Mouse (Mus musculus): ENCODE results near the gene Map2k3. TPM values are rescaled to one million over a fixed set of nuclear protein-coding genes. Genes with fewer than 3 reads are reported as not detected.

Map2k3 gene
- total RNA-seq, 2 experiments from 2014 or later, result 12.4 to 13.4 TPM

DNA sequence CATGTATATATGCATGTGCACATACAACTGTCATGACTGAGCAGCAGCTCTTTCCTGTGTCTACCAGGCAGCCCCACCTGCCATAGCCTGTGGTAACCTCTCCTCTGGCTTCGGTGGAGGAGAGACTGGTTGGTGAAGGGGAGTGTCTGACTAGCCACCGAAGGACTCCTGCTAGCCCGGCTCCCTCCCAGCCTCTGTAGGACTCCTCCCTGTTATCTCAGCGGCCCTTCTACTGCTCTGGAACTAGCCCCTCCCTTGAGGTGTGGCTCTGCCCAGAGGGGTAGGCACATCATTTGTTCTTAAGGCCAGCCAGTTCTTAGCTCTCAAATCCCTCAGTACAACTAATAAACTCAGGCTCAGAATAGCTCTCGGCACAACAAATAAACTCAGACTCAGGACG is 7.3 kb upstream of the Map2k3 start:
- no peak for DNase-seq (ENCODE audit: extremely low spot score in 1 of 2, low spot score in 1 of 2)

DNA sequence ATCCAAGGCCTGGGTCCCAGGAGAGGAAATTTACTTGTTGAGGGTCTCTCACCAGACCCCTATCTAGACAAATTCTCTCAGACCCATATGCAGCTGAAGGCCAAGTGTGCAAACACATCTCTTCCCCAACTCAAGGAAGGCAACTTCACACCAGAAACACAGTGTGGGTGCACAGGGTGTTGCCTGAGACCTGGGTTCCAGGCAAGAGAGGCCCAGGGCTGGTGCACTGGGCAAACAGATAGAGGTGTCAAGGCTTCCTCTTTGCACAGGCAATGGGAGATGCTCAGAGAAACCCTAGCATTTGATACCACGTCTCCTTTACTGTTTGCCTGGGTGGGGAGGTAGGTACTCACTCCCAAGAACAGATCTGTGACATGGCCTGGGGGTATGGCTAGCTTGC is 6.9 kb upstream of the Map2k3 start:
- DNase-seq (ENCODE audit: extremely low spot score in 1 of 2, low spot score in 1 of 2), result no peak

DNA sequence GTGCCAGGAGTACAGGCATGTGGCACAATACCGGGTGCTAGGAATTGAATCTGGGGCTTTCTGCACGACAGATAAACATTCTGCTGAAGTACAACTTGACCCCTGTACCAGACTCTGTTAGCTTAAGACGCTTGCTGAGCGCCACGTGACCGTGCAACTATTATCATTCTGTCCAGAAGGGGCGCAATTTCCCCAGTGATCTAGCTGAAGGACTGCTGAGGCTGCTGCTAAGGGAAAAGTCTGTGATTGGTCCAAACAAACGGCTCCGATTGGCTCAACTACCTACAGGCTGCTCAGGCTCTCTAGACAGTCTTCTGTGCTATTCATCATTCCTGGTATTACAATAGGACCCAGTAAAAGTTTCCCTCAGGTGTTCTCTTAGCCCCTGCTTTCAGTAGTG is 4.6 kb upstream of the Map2k3 start:
- DNase-seq (ENCODE audit: extremely low spot score in 1 of 2, low spot score in 1 of 2), result peak; percentile 64 to 91

DNA sequence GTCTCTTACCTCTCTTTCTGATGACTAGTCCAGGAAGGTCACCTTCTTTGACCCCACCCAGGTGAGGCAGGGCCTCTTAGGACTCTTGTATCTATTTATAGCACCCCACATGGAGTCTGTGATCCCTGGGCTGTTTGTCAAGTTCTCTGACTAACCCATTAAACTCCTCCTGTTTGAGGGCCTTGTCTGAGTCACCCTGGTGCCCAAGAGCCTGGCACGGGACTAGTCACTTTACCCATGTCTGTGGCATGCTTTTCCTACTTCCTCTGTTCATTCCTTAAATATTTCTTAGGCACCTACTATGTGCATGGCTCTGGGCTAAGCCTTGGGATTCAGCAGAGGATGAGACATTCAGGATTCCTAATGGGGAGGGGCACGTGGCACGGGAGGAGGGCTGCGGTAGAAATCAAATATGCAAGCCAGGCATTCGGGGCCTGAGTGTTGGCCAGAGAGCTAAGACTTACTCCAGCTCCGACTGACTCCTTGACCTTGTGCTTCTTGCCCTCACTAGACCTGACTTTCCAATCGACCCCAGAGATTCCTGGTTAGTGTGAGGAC is 1.0 kb upstream of the Map2k3 start:
- no peak for DNase-seq (ENCODE audit: extremely low spot score in 1 of 2, low spot score in 1 of 2)

DNA sequence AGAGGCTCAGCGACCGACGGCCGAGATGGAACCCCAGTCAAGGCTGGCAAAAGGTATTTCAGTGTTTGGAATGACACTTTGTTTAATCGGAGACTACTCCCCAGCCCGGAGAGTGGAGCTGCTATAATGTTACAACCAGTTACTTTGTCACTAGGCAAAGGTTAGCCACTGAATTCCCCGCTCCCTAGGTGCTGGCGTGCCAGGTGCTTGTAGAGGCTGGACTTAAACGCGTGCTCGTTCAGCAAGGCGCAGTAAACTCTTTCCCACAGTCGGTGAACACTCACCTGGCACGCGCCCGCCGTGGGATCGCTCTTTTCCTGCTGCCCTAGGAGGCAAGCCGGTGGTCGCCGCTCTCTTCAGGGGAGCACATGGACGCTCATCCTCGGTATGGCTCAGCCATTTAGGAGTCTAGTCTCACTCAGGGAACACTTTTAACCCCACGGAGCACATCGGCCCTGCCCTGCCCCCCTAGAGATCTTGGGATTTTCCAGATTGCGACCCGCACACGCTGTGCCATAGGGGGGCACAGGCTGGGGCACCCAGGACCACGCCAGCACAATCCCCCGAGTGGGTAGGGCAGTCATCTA is 458 bp upstream of the Map2k3 start:
- DNase-seq (ENCODE audit: extremely low spot score in 1 of 2, low spot score in 1 of 2), result peak in 1 of 2 experiments; percentile 11

DNA sequence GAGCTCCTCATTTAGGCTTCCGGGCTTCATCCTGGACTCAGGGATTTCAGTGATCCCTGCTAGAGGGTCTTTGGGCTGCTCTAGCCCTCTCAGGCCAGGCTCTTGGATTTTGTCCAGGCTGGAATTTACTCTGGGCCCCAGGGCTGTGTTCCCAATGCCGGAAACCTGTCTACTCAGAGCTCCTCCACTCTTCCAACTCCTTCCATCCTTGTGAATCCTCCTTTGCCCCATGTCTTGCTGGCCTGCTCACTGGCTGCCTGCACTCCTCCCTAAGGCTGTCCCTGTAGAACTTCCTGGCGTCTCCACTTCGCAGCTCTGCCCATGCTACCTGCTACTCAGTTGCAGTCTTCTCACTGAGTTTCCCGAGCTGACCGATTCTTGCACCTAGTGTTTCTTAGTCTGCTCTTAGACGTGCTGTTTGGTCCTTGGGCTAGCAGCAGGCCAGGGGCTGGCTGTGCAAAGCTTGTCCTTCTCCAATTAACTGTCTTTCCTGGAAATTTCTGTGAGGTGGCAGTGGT is 729 bp downstream of the Map2k3 start:
- no peak for DNase-seq (ENCODE audit: extremely low spot score in 1 of 2, low spot score in 1 of 2)

DNA sequence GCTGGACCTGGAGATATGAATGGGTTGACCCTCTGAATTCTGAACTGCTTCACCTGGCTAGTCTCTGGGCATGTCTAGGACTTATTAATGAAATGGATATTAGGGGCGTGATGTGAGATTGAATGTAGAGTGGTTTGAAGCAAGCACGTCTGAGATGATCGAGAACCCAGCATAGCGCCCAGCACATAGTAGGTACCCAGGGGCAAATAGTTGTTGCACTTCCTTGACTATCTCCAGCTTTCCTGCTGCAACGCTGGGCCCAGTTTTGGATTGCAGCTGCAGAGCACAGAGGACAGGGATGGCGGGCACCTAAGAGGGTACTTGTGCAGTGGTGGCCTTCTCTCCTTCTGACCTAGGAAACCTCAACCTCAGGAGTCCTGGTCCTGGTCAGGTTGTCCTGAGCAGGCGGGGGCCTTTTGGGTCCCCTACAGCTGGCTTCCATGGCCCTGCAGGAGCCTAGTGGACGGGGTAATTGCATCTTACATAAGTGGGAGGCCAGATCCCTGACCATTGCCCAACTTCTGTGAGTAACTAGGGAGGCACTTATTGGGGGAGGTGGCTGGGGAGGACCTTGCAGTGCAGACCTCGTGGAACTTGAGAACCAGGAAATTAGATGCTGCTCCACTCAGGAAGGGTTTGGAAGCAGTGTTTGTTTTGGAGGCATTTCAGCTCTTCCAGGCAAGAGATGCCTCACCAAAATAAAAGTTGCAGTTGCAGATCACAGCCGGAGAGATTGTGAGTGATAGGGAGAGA is 1.5 kb downstream of the Map2k3 start:
- DNase-seq (ENCODE audit: extremely low spot score in 1 of 2, low spot score in 1 of 2), result no peak

DNA sequence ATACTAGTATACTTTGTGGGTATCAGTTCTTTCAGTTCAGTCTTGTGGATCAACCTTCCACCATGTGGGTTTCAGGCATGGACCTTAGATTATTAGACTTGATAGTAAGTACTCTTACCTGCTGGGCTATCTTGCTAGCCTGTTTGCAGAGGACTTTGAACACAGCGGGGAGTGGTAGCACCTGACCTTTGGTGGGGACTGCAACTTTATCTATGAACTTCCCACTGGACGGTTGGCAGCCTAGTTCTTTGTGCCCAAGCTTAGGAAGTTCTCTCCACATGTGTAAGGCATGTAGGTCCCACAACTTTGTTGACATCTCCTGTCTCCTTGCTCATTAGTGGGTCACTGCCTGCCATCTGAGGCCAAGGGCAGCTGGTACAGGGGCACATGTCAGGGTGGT is 3.0 kb downstream of the Map2k3 start:
- no peak for DNase-seq (ENCODE audit: extremely low spot score in 1 of 2, low spot score in 1 of 2)

DNA sequence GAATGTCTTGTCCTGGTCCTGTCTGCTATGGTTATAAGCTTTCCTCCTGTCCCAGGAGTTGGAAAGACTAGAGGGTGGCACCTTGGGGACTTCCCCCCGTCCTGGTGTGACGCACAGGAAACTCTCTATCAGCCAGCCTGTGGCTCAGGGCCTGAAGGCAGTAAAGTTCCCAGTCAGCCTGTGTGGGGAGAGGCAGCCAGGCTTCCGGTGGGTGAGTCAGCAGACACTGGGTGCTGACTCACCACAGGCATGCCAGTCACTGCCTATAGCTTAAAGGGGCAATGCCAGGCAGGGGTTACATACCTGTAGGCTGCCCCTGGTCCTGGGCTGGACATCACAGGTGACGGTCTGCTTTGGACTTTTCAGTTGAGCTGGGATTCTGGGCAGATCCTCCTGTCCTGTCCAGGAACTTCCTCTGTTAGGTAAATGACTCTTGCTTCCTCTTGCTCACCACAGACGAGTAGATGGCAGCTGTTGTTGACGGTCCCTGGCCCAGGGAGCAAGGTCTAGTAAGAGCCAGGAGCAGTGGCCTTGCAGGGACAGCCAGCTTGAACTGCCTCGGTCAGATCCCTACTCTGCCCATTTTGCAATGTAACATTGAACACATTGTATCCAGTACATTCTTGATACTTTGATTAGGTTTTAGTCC is 3.6 kb downstream of the Map2k3 start:
- peak in 1 of 2 experiments; percentile 15 for DNase-seq (ENCODE audit: extremely low spot score in 1 of 2, low spot score in 1 of 2)

DNA sequence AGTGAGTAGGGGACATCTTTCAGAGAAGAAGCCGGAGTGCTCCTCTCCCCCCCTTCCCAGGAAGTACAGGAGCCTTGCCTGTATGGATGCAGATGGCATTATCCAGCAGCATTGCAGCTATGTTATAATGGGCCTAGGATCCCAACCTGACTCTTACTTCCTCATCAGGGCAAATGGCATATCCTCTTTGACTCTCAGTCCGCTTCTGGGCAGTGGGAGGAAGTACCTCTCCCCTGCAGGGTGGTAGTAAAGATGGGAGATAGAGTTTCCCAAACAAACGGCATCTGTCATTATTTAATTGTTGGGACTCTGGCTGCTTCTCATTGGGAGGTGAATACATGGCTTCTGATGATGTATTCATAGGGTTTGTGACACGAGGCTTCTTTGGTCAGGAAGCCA is 4.1 kb downstream of the Map2k3 start:
- DNase-seq (ENCODE audit: extremely low spot score in 1 of 2, low spot score in 1 of 2), result no peak

DNA sequence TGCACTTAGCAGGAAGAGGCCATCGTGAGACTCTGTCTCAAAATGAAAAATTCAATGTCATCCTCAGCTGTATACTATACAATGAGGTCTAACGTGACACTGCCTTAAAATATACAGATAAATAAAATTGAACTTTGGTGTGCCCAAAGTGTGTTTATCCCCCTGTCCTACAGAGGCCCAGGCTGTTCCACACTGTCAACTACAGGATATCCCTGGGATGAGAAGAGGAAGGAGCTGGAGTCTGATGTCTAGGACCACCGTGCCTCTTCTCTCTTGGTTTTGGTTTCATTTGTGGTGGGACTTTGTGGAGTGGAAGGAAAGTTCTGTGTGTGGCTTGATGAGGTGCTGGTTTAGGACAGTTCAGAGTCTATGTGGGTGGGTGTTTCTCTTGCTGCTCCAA is 5.8 kb downstream of the Map2k3 start:
- DNase-seq (ENCODE audit: extremely low spot score in 1 of 2, low spot score in 1 of 2), result no peak

DNA sequence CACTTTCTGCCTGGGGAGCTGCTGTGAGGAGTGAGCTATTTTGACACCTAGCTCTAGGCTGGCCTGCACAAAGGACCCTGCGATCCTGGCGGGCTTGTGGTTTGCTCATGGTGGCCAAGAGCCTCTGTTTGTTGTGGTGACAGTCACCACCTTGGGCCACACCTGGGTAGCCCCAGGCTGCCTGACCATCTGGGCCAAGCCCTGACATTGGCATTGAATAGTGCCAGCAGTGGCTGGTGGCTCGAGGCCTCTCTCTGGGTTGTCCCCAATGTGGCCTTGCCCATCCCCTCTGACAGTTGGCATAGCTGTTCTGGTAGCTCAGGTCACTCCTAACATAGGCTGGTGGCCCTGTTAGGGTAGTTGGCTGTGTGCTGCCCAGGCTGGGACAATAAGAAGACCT is 7.7 kb downstream of the Map2k3 start:
- DNase-seq (ENCODE audit: extremely low spot score in 1 of 2, low spot score in 1 of 2), result no peak

DNA sequence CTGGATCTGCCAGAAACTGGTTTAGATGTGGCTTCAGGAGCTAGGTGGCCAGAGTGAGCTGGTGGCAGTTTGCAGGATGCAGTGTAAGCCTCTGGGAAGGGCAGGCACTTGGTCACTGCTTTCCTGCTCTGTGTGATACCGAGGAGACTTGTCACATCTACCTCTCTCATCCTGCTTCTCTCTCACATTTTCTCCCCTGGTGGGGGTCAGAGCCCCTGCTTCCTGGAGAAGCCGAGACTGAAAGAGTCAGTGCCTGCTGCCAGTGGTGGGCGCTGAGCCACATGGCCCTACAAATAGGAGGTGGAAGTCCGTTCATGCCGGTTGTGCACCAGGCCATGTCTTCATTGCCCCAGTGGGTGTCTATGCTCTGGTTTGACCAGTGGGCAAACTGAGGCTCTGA is 8.7 kb downstream of the Map2k3 start:
- DNase-seq (ENCODE audit: extremely low spot score in 1 of 2, low spot score in 1 of 2), result no peak

DNA sequence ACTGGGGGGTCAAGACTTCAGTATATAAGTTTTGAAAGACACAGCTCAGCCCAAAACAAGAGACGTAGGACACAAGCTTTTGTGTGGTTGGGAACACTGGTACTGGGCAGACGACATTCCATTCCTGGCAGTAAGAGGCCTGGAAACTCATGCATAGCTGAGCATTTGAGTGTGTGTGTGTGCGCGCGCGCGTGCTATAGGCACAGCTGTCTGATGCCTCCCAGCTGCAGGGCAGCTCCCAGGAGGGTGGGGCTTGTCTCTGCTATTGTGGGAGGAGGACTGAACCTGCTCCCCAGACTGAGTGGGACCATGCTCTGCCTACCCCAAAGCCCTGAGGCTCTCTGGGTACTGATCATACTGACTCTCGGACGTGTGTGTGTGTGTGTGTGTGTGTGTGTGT is 9.5 kb downstream of the Map2k3 start:
- DNase-seq (ENCODE audit: extremely low spot score in 1 of 2, low spot score in 1 of 2), result no peak

DNA sequence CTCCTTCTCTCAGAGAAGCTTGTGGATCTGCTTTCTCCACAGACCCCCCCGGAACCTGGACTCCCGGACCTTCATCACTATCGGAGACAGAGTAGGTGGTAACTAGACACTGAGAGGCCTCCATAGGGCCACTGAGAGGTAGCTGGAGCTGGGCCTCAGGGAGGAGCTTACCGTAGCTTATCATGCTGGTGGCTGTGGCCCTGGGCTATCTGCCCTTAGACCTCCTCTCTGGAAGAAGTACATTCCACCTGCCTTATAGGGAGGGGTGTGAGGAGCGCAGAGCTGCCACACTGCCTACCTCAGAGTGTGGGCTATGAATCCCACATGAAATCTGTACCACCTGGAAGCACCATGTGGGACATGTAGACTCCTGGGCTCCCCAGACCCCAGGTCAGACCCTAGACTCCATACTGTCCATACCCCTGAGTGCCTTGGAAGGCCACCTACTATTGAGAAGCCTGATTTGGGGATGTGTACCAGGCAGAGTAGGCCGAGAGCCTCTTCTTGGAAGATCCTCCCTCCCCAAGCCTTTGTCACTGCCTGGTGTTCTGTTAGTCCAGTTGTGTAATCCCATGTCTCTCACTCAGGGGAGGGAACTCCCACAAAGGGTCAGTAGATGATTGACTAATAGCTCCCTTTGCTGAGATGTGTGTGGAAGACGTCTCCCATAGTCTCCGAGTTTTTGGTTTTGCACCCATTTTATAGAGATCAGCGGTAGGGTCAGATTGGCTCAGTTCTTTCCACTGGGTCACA is 10.6 kb downstream of the Map2k3 start:
- no peak for DNase-seq (ENCODE audit: extremely low spot score in 1 of 2, low spot score in 1 of 2)

DNA sequence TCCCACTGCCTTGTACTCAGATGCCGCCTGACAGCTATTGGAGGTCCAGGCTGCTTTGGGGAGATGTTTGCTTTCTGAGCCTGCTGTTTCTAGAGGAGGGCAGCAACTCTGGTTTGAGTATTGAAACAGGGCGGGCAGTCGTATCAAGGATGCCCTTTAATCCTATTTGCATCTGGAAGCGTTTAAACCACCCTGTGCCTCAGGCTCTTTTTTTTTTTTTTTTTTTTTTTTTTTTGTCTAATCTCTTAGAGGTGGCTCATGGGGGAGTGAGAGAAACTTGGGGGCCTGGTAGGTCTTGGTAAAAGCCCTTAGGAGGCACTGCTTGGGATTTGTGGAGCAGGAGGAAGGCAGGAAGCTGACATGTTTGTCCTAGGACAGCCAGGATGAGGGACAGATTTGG is 13.2 kb downstream of the Map2k3 start:
- DNase-seq (ENCODE audit: extremely low spot score in 1 of 2, low spot score in 1 of 2), result no peak

DNA sequence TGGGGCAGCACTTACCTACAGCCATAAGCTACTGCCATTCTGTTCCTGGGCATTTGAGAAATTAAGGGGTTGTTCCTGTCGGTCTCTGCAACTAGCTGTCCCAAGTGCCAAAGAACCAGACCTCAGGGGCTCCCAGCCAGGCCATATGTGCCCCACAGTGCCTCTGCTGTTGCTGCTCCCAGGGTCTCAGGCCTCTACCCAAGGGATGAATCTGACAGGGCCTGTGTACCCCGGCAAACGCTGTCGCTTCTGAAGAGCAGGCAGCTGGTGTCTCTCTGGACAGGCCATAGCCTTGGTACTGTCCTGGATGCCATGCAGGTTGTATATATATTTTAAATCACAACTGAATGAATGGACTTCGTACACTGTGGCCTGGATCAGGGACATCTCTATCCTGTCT is 20.1 kb downstream of the Map2k3 start:
- no peak for DNase-seq (ENCODE audit: extremely low spot score in 1 of 2, low spot score in 1 of 2)

DNA sequence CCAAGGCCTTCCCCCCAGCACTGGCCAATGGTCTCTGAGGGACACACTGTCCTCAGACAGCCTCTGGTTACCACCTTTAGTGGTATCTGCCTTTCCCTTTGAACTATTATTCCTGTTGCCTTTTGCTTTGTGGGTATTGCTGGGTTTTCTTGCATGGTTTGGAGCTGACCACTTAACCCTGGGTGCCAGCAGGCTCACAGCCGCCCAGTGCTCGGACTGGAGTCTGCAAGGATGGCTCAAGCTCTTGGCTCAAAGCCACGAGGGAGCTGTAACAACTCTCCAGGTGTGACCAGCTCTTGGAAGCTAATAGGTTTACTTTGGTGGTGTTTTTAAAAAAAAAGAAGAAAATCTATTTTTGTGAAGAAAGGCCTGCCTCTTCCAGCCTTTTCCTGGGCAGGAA is 20.5 kb downstream of the Map2k3 start:
- no peak for DNase-seq (ENCODE audit: extremely low spot score in 1 of 2, low spot score in 1 of 2)

DNA sequence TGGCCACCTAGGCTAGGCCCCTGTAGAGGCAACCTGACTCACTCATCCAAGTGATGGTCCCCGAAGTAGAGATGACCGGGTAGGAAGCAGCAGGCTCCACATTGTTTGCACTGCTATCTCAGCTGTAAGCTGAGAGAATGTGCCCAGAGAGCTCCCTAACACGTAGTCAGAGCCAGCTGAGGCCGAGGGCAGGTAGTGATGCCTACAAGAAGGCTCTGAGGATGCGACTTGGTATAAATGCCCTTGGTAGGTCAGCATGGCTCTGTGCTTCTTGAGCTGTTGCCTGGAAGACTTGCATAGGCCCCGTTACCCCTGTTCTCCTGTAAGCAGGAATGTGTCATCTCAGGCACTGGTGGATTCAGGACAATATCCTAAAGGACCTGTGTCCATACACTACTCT is 21.2 kb downstream of the Map2k3 start:
- no peak for DNase-seq (ENCODE audit: extremely low spot score in 1 of 2, low spot score in 1 of 2)

DNA sequence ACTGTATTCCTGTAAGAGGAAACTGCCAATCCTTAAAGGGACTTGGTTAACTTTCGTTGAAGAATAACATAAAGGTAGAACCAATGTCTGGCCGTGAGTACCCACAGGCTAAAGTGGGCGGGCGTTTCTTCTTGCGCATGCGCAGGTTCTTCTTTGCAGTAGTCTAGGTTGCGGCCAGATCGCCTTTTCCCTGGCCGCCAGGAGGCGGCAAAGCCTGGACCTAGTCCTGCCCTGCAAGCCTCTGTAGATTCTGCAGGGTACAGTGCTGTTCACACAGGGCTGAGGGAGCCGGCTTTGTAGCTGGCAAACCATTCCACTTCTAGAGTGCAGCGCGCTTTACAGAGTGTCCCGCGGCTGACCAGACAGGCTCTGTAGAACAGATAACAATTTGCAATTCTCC is 22.0 kb downstream of the Map2k3 start:
- peak; percentile 68 to 77 for DNase-seq (ENCODE audit: extremely low spot score in 1 of 2, low spot score in 1 of 2)

Measured in layer of hippocampus, postnatal 25 days (tissue).